Mouse (Mus musculus): ENCODE measurements at regions not wholly inside any gene's neighbourhood (a gene's known extent, or its start where the extent isn't known, plus 50 kb on each side); places are given as distances from the start of the nearest gene placed in this dataset.
A peak's percentile ranks its signal among the peaks of the same experiment; 100 is the strongest.

- Histone ChIP-seq H3K36me3 (no peaks in the 10 kb centered on the region), H3K4me2 (no peak overlapping the region), H3K9ac (no peak overlapping the region), H3K27me3 (0 out of 2 replicates have a peak, but pooled peaks cover 3% of the 10 kb centered on the region), H3K9me3 (replicated peaks) (no peaks in the 10 kb centered on the region), H3K27ac (no peak overlapping the region), H3K4me3 (replicated peaks) (no peak overlapping the region), H3K4me1 (peaks cover 19% of the 10 kb centered on the region)
- 50% methylated on average over 8 of the region's 8 CpGs for WGBS
- ATAC-seq (replicated peaks; ENCODE audit: low FRiP score) = no peak
These were observed 479.6 kb upstream of the Mgmt start for GRCm38 (mm10) chr7:136414808-136415207.

- 44% methylated on average over 4 of the region's 4 CpGs for WGBS
- Histone ChIP-seq H3K4me2 (no peak overlapping the region), H3K36me3 (no peaks in the 10 kb centered on the region), H3K9me3 (replicated peaks) (no peaks in the 10 kb centered on the region), H3K4me3 (replicated peaks) (no peak overlapping the region), H3K27me3 (0 out of 2 replicates have a peak, but pooled peaks cover 4% of the 10 kb centered on the region), H3K9ac (no peak overlapping the region), H3K27ac (peak overlapping the region; percentile 30), H3K4me1 (peaks cover 19% of the 10 kb centered on the region)
- no peak for ATAC-seq (replicated peaks; ENCODE audit: low FRiP score)
These were observed 477.1 kb upstream of the Mgmt start for GRCm38 (mm10) chr7:136417327-136417726.

- no peaks in the 10 kb centered on the region for H3K36me3 ChIP-seq
- WGBS = 39% methylated on average over 8 of the region's 8 CpGs
- no peaks in the 10 kb centered on the region for H3K9me3 ChIP-seq (replicated peaks)
- peaks cover 8% of the 10 kb centered on the region; the same call in 1 of the 2 replicates for H3K27me3 ChIP-seq
- peak; percentile 40; the same call in 1 of the 2 replicates for ATAC-seq (replicated peaks; ENCODE audit: low FRiP score)
- H3K4me2 ChIP-seq = no peak overlapping the region
- peaks cover 7% of the 10 kb centered on the region for H3K4me1 ChIP-seq
- H3K9ac ChIP-seq = no peak overlapping the region
- no peak overlapping the region for H3K27ac ChIP-seq
- H3K4me3 ChIP-seq (replicated peaks) = no peak overlapping the region
These were observed 470.4 kb upstream of the Mgmt start for GRCm38 (mm10) chr7:136423846-136424531.

GRCm38 (mm10) chr7:136427164-136427563 lies 467.2 kb upstream of the Mgmt start:
- no peak for ATAC-seq (replicated peaks; ENCODE audit: low FRiP score)
- Histone ChIP-seq H3K27me3 (peaks cover 15% of the 10 kb centered on the region; the same call in 1 of the 2 replicates), H3K4me2 (no peak overlapping the region), H3K36me3 (no peaks in the 10 kb centered on the region), H3K9ac (no peak overlapping the region), H3K27ac (no peak overlapping the region), H3K4me3 (replicated peaks) (no peak overlapping the region), H3K9me3 (replicated peaks) (no peaks in the 10 kb centered on the region), H3K4me1 (peaks cover 34% of the 10 kb centered on the region)
- 75% methylated on average over 4 of the region's 4 CpGs for WGBS

GRCm38 (mm10) chr7:136430085-136431011 lies 464.1 kb upstream of the Mgmt start:
- 33% methylated on average over 21 of the region's 21 CpGs for WGBS

GRCm38 (mm10) chr7:136433699-136434098 lies 460.7 kb upstream of the Mgmt start:
- H3K4me2 ChIP-seq = no peak overlapping the region
- no peak overlapping the region for H3K27ac ChIP-seq
- ATAC-seq (replicated peaks; ENCODE audit: low FRiP score) = no peak
- 75% methylated on average over 3 of the region's 3 CpGs for WGBS
- no peak overlapping the region for H3K9ac ChIP-seq
- peaks cover 31% of the 10 kb centered on the region for H3K27me3 ChIP-seq
- no peak overlapping the region for H3K4me3 ChIP-seq (replicated peaks)
- peaks cover 35% of the 10 kb centered on the region for H3K4me1 ChIP-seq
- no peaks in the 10 kb centered on the region for H3K9me3 ChIP-seq (replicated peaks)
- no peaks in the 10 kb centered on the region for H3K36me3 ChIP-seq

More at GRCm38 (mm10) chr7:136430085-136431011, 464.1 kb upstream of the Mgmt start:
- Histone ChIP-seq H3K4me1 (peaks cover 32% of the 10 kb centered on the region), H3K27me3 (peaks cover 33% of the 10 kb centered on the region), H3K27ac (peak overlapping the region; percentile 37; the same call in 1 of the 2 replicates), H3K9me3 (replicated peaks) (no peaks in the 10 kb centered on the region), H3K9ac (no peak overlapping the region), H3K36me3 (no peaks in the 10 kb centered on the region), H3K4me2 (no peak overlapping the region), H3K4me3 (replicated peaks) (no peak overlapping the region)
- ATAC-seq (replicated peaks; ENCODE audit: low FRiP score) = peak; percentile 86

GRCm38 (mm10) chr7:136434510-136434909 lies 459.9 kb upstream of the Mgmt start:
- no peak overlapping the region for H3K27ac ChIP-seq
- no peak for ATAC-seq (replicated peaks; ENCODE audit: low FRiP score)
- H3K9ac ChIP-seq = no peak overlapping the region
- peaks cover 35% of the 10 kb centered on the region for H3K4me1 ChIP-seq
- H3K4me2 ChIP-seq = no peak overlapping the region
- 92% methylated on average over 13 of the region's 13 CpGs for WGBS
- no peak overlapping the region for H3K4me3 ChIP-seq (replicated peaks)
- no peaks in the 10 kb centered on the region for H3K9me3 ChIP-seq (replicated peaks)
- peaks cover 27% of the 10 kb centered on the region for H3K27me3 ChIP-seq
- no peaks in the 10 kb centered on the region for H3K36me3 ChIP-seq

- no peak for ATAC-seq (replicated peaks; ENCODE audit: low FRiP score)
These were observed 451.0 kb upstream of the Mgmt start for GRCm38 (mm10) chr7:136443436-136443835.

GRCm38 (mm10) chr7:136445091-136445490 lies 449.3 kb upstream of the Mgmt start:
- WGBS = 74% methylated on average over 6 of the region's 6 CpGs
- H3K36me3 ChIP-seq = no peaks in the 10 kb centered on the region
- H3K27me3 ChIP-seq = no peaks in the 10 kb centered on the region
- H3K4me1 ChIP-seq = no peaks in the 10 kb centered on the region
- no peak overlapping the region for H3K4me3 ChIP-seq (replicated peaks)
- no peak overlapping the region for H3K9ac ChIP-seq
- H3K27ac ChIP-seq = no peak overlapping the region
- no peak for ATAC-seq (replicated peaks; ENCODE audit: low FRiP score)
- no peaks in the 10 kb centered on the region for H3K9me3 ChIP-seq (replicated peaks)
- no peak overlapping the region for H3K4me2 ChIP-seq

More at GRCm38 (mm10) chr7:136443436-136443835, 451.0 kb upstream of the Mgmt start:
- H3K36me3 ChIP-seq = no peaks in the 10 kb centered on the region
- H3K4me3 ChIP-seq (replicated peaks) = no peak overlapping the region
- WGBS = 62% methylated on average over 2 of the region's 2 CpGs
- no peaks in the 10 kb centered on the region for H3K27me3 ChIP-seq
- no peaks in the 10 kb centered on the region for H3K4me1 ChIP-seq
- H3K9me3 ChIP-seq (replicated peaks) = no peaks in the 10 kb centered on the region
- H3K9ac ChIP-seq = no peak overlapping the region
- H3K4me2 ChIP-seq = no peak overlapping the region
- H3K27ac ChIP-seq = no peak overlapping the region

- no peaks in the 10 kb centered on the region for H3K9me3 ChIP-seq (replicated peaks)
- no peak for ATAC-seq (replicated peaks; ENCODE audit: low FRiP score)
- 96% methylated on average over 1 of the region's 1 CpGs for WGBS
- H3K4me3 ChIP-seq (replicated peaks) = no peak overlapping the region
- H3K36me3 ChIP-seq = no peaks in the 10 kb centered on the region
- no peak overlapping the region for H3K27ac ChIP-seq
- H3K9ac ChIP-seq = no peak overlapping the region
- H3K4me2 ChIP-seq = no peak overlapping the region
- H3K4me1 ChIP-seq = no peaks in the 10 kb centered on the region
- H3K27me3 ChIP-seq = peaks cover 7% of the 10 kb centered on the region; the same call in 1 of the 2 replicates
These were observed 445.1 kb upstream of the Mgmt start for GRCm38 (mm10) chr7:136449286-136449685.

GRCm38 (mm10) chr7:136451672-136452361 lies 442.6 kb upstream of the Mgmt start:
- no peak overlapping the region for H3K4me3 ChIP-seq (replicated peaks)

More at GRCm38 (mm10) chr7:136451672-136452361, 442.6 kb upstream of the Mgmt start:
- H3K4me2 ChIP-seq = no peak overlapping the region
- 39% methylated on average over 8 of the region's 8 CpGs for WGBS
- H3K36me3 ChIP-seq = no peaks in the 10 kb centered on the region
- H3K27ac ChIP-seq = no peak overlapping the region
- peaks cover 7% of the 10 kb centered on the region; the same call in 1 of the 2 replicates for H3K27me3 ChIP-seq
- no peaks in the 10 kb centered on the region for H3K9me3 ChIP-seq (replicated peaks)
- ATAC-seq (replicated peaks; ENCODE audit: low FRiP score) = peak; percentile 80
- H3K4me1 ChIP-seq = no peaks in the 10 kb centered on the region
- H3K9ac ChIP-seq = no peak overlapping the region
